Mouse (Mus musculus) adrenal gland, adult 8-10 months (tissue): Measurements from ENCODE around the gene Olfr1314. TPM values are rescaled to one million over a fixed set of nuclear protein-coding genes. Genes with fewer than 3 reads are reported as not detected.

ENCODE experiments used
- DNase-seq: peaks from one replicate; pipeline ENCODE4 v3.0.0; 2022
- total RNA-seq, 4 experiments: library from RNA; stranded (reverse); gene quantifications; 2 replicates each; pipeline ENCODE4 v1.2.4; 2022

The Olfr1314 gene
- not detected for total RNA-seq

GRCm38 (mm10) chr2:112096681-112097080, at the start of gene Olfr1314:
Gene Olfr1314 (minus strand): TSS chr2:112096781.
- DNase-seq, result no peak

GRCm38 (mm10) chr2:112140029-112140428, 43.4 kb upstream of the Olfr1314 start, which contains the start of gene Olfr1317:
Gene Olfr1317 (plus strand): TSS chr2:112140329.
- DNase-seq, result no peak

GRCm38 (mm10) chr2:112134877-112135276, 38.3 kb upstream of the Olfr1314 start, which contains the start of gene Olfr1316:
Gene Olfr1316 (minus strand): TSS chr2:112134977.
- no peak for DNase-seq

- DNase-seq, result no peak
Measured at GRCm38 (mm10) chr2:112115340-112115739, 18.8 kb upstream of the Olfr1314 start, which contains the start of gene Olfr1315-ps1. Gene Olfr1315-ps1 (minus strand): TSS chr2:112115440.

- DNase-seq, result no peak
Measured at GRCm38 (mm10) chr2:112077743-112078142, 18.8 kb downstream of the Olfr1314 start, which contains the start of gene Olfr1313. Gene Olfr1313 (minus strand): TSS chr2:112077843.

GRCm38 (mm10) chr2:112050138-112050537, 46.4 kb downstream of the Olfr1314 start, which contains the start of gene Olfr1312:
Gene Olfr1312 (minus strand): TSS chr2:112050238.
- DNase-seq, result no peak

Other genes with a start within 250 kb of the Olfr1314 start
- not detected for gene Olfr1305, start 219.6 kb downstream of the Olfr1314 start, total RNA-seq
- not detected for gene Olfr1306, start 180.5 kb downstream of the Olfr1314 start, total RNA-seq
- gene Olfr1307, start 147.3 kb downstream of the Olfr1314 start, total RNA-seq, result not detected
- not detected for gene Olfr1308, start 131.8 kb downstream of the Olfr1314 start, total RNA-seq
- gene Olfr1309, start 106.5 kb downstream of the Olfr1314 start, total RNA-seq, result not detected
- gene Olfr1310, start 84.1 kb downstream of the Olfr1314 start, total RNA-seq, result not detected
- not detected for gene Olfr1311, start 72.4 kb downstream of the Olfr1314 start, total RNA-seq
- not detected for gene Olfr1312, start 46.5 kb downstream of the Olfr1314 start, total RNA-seq
- not detected for gene Olfr1313, start 18.9 kb downstream of the Olfr1314 start, total RNA-seq
- not detected for gene Olfr1315-ps1, start 18.7 kb upstream of the Olfr1314 start, total RNA-seq
- not detected for gene Olfr1316, start 38.2 kb upstream of the Olfr1314 start, total RNA-seq
- not detected for gene Olfr1317, start 43.5 kb upstream of the Olfr1314 start, total RNA-seq
- not detected for gene Olfr1318, start 57.4 kb upstream of the Olfr1314 start, total RNA-seq
- gene Lpcat4, start 142.7 kb upstream of the Olfr1314 start, total RNA-seq, result 10 to 100 TPM in 1 of 4 experiments, 1 to 10 TPM in 3; 5.1 to 10.7 (median 7.1) TPM
- gene Nutm1, start 162.5 kb upstream of the Olfr1314 start, total RNA-seq, result under 1 TPM in 1 of 4 experiments, not detected in 3; 0.06 TPM
- 100 to 1,000 TPM in 2 of 4 experiments, 10 to 100 TPM in 2; 77.3 to 151 (median 111) TPM for gene Nop10, start 165.1 kb upstream of the Olfr1314 start, total RNA-seq
- gene Slc12a6, start 169.0 kb upstream of the Olfr1314 start, total RNA-seq, result 10 to 100 TPM; 41.1 to 56.3 (median 49.1) TPM
- gene Gm21985, start 169.5 kb upstream of the Olfr1314 start, total RNA-seq, result 1 to 10 TPM in 1 of 4 experiments, not detected in 3; 1.5 TPM